Mouse (Mus musculus) midbrain, postnatal 0 days (tissue): ENCODE measurements around the gene Ptprt. TPM values are rescaled to one million over a fixed set of nuclear protein-coding genes. Genes with fewer than 3 reads are reported as not detected.

Experiments used
- ATAC-seq: fragments of 200-750 bp; cut with Nextera tagmentation; 2 replicates; pipeline ENCODE4 v1.8.0; 2017; ENCODE audit warnings: moderate number of reproducible peaks, mild to moderate bottlenecking, moderate TSS enrichment, moderate library complexity; ENCODE audit not compliant: low FRiP score
- DNase-seq: peaks from one replicate; pipeline ENCODE4 v3.0.0-alpha.2; 2015; ENCODE audit warnings: low spot score
- H3K27ac ChIP-seq: fragments of 300-500 bp; sonication (generic); 2 replicates; pipeline ENCODE4 v1.5.1; 2014; ENCODE audit warnings: low read depth, mild to moderate bottlenecking, low read length, mixed read lengths
- H3K27me3 ChIP-seq: fragments of 300-500 bp; sonication (generic); 2 replicates; pipeline ENCODE4 v1.6.1; 2014; ENCODE audit warnings: low read length, control low read depth, mixed read lengths; ENCODE audit not compliant: insufficient read depth
- H3K36me3 ChIP-seq: fragments of 300-500 bp; sonication (generic); 2 replicates; pipeline ENCODE4 v1.6.1; 2014; ENCODE audit warnings: low read length, control low read depth, mixed read lengths; ENCODE audit not compliant: insufficient read depth
- H3K4me1 ChIP-seq: fragments of 300-500 bp; sonication (generic); 2 replicates; pipeline ENCODE4 v1.6.1; 2014; ENCODE audit warnings: mild to moderate bottlenecking, control low read depth, antibody characterized with exemption, low read length, mixed read lengths; ENCODE audit not compliant: insufficient read depth
- H3K4me2 ChIP-seq: fragments of 300-500 bp; sonication (generic); 2 replicates; pipeline ENCODE4 v1.6.1; 2014; ENCODE audit warnings: low read depth, mild to moderate bottlenecking, low read length, mixed read lengths; ENCODE audit not compliant: poor library complexity, severe bottlenecking
- H3K4me3 ChIP-seq: fragments of 300-500 bp; sonication (generic); 2 replicates; pipeline ENCODE4 v1.5.1; 2014; ENCODE audit warnings: low read depth, mild to moderate bottlenecking, low read length, moderate library complexity
- H3K9ac ChIP-seq: fragments of 300-500 bp; sonication (generic); replicated peaks from 2 replicates; pipeline ENCODE4 v1.6.1; 2014; ENCODE audit warnings: mild to moderate bottlenecking, low read length, moderate library complexity, mixed read lengths; ENCODE audit not compliant: poor library complexity, severe bottlenecking
- H3K9me3 ChIP-seq: fragments of 300-500 bp; sonication (generic); 2 replicates; pipeline ENCODE4 v1.6.1; 2016; ENCODE audit warnings: low read length, control low read depth
- CTCF ChIP-seq: IDR thresholded peaks from 2 replicates; pipeline ENCODE4 v1.5.1; 2016; ENCODE audit warnings: antibody characterized with exemption, mild to moderate bottlenecking
- WGBS: fragments of 180-500 bp; shearing (Covaris S2); extraction: QIAGEN DNeasy Blood & Tissue Kit; methylation state at CpG from one replicate; pipeline ENCODE4 v1.1.7; 2014; 5-methylcytosine and 5-hydroxymethylcytosine counted together
- polyA plus RNA-seq: library from polyadenylated mRNA; unstranded; fragments of >200 nt; fragmentation: Nextera tagmentation; extraction: Ambion mirVana; gene quantifications from 2 replicates; pipeline ENCODE4 v1.2.1, GENCODE M21; 2015
- total RNA-seq: library from RNA; depleted of rRNA; stranded (reverse); fragments of >200 nt; gene quantifications from 2 replicates; pipeline ENCODE4 v1.2.3, GENCODE M21; 2014

The Ptprt gene
- total and polyA plus RNA-seq, 2 experiments from 2014 or later = 12.6 to 72.2 TPM

DNA sequence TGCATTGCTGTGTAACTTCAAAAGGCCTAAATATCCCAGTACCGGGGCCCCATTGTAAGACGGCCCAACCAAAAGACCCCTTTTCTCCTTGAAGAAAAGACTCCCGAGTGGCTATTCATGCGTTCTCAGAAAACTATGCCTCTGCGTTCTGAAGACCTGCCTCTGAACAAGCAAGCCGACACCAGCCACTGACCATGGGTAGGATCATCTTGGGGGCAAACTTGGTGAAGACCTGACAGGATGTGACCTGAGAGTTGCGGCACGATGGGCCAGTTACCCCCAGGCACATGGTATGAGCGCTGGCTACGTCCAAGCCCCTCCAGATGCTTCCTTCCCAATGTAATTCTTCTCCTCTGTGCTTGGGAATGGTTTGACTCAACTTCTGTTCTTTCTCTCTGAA lies 153.3 kb downstream of the Ptprt start:
- no peak overlapping the region for H3K27ac ChIP-seq
- H3K9ac ChIP-seq = no peak overlapping the region
- H3K4me2 ChIP-seq = no peak overlapping the region
- no peaks in the 10 kb centered on the region for H3K36me3 ChIP-seq
- WGBS = 37% methylated on average over 10 of the region's 10 CpGs
- no peak for TF ChIP-seq CTCF
- H3K9me3 ChIP-seq = no peaks in the 10 kb centered on the region
- H3K27me3 ChIP-seq = no peaks in the 10 kb centered on the region
- ATAC-seq = no peak
- no peaks in the 10 kb centered on the region for H3K4me1 ChIP-seq
- no peak overlapping the region for H3K4me3 ChIP-seq
- no peak for DNase-seq

DNA sequence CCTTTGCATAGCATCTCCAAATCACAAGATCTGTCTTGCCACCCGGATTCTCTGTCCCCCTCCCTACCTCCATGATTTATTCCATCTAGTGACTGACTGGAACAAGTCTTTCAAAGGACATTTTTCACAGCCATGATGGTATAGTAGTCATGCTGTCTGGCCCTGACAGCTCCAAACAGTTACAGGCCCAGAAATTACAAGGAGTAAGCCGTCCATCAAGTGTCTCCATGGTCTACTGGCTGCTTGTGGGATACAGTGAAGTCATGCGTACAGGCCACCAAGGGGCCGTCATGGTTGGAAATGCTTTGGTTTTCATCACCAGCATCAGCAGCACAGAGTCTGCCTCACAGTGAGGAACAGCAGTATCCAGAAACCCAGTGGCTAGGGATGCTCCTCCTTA lies 156.1 kb downstream of the Ptprt start:
- no peaks in the 10 kb centered on the region for H3K9me3 ChIP-seq
- ATAC-seq = no peak
- no peak for TF ChIP-seq CTCF
- H3K4me2 ChIP-seq = no peak overlapping the region
- no peak overlapping the region for H3K9ac ChIP-seq
- no peaks in the 10 kb centered on the region for H3K27me3 ChIP-seq
- no peaks in the 10 kb centered on the region for H3K36me3 ChIP-seq
- peak; percentile 22 for DNase-seq
- no peak overlapping the region for H3K4me3 ChIP-seq
- H3K4me1 ChIP-seq = no peaks in the 10 kb centered on the region
- H3K27ac ChIP-seq = no peak overlapping the region
- WGBS = 57% methylated on average over 4 of the region's 4 CpGs

DNA sequence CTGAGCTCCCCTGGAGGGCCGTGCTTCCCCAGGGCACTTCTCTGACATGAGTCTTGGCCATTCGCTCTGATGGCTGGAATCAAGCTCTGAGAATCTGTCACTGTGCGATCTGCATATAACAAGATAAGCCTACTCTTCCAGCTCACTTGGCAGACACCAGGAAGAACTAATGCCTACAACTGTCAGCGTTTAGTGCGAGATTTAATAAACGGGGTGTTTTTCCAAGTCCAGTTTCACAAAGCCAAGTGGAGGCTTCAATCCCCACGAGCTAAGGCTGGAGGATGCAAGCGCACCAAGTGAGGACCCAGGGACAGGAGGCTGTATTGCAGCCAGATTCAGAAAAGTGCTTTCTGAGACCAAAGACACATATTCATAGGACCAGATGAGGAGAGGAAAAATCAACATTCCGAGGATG lies 161.4 kb downstream of the Ptprt start:
- WGBS = 80% methylated on average over 9 of the region's 9 CpGs

GRCm38 (mm10) chr2:162498191-162498590 lies 162.8 kb downstream of the Ptprt start:
- no peaks in the 10 kb centered on the region for H3K9me3 ChIP-seq
- DNase-seq (no peak), ATAC-seq (no peak)
- H3K27ac ChIP-seq = no peak overlapping the region
- WGBS = 59% methylated on average over 3 of the region's 3 CpGs
- H3K4me1 ChIP-seq = no peaks in the 10 kb centered on the region
- H3K4me2 ChIP-seq = no peak overlapping the region
- H3K27me3 ChIP-seq = no peaks in the 10 kb centered on the region
- no peak for TF ChIP-seq CTCF
- no peak overlapping the region for H3K4me3 ChIP-seq
- no peaks in the 10 kb centered on the region for H3K36me3 ChIP-seq
- H3K9ac ChIP-seq = no peak overlapping the region

More for the DNA sequence above, 161.4 kb downstream of the Ptprt start:
- H3K4me3 ChIP-seq = no peak overlapping the region
- DNase-seq = peak; percentile 40
- no peak for TF ChIP-seq CTCF
- H3K4me2 ChIP-seq = no peak overlapping the region
- H3K9ac ChIP-seq = no peak overlapping the region
- no peaks in the 10 kb centered on the region for H3K27me3 ChIP-seq
- ATAC-seq = no peak
- H3K27ac ChIP-seq = no peak overlapping the region
- H3K36me3 ChIP-seq = no peaks in the 10 kb centered on the region
- H3K4me1 ChIP-seq = no peaks in the 10 kb centered on the region
- no peaks in the 10 kb centered on the region for H3K9me3 ChIP-seq

GRCm38 (mm10) chr2:162484036-162484435 lies 176.9 kb downstream of the Ptprt start:
- H3K9me3 ChIP-seq = no peaks in the 10 kb centered on the region
- H3K4me2 ChIP-seq = no peak overlapping the region
- no peak overlapping the region for H3K27ac ChIP-seq
- H3K4me3 ChIP-seq = no peak overlapping the region
- no peaks in the 10 kb centered on the region for H3K27me3 ChIP-seq
- H3K4me1 ChIP-seq = no peaks in the 10 kb centered on the region
- no peak for TF ChIP-seq CTCF
- ATAC-seq (no peak), DNase-seq (peak; percentile 24)
- H3K9ac ChIP-seq = no peak overlapping the region
- no peaks in the 10 kb centered on the region for H3K36me3 ChIP-seq

GRCm38 (mm10) chr2:162443106-162443505 lies 217.8 kb downstream of the Ptprt start:
- Histone ChIP-seq H3K4me1 (no peaks in the 10 kb centered on the region), H3K27ac (no peak overlapping the region), H3K9ac (no peak overlapping the region), H3K9me3 (no peaks in the 10 kb centered on the region), H3K36me3 (no peaks in the 10 kb centered on the region), H3K4me3 (no peak overlapping the region), H3K27me3 (no peaks in the 10 kb centered on the region), H3K4me2 (no peak overlapping the region)
- DNase-seq = no peak
- no peak for TF ChIP-seq CTCF
- 50% methylated on average over 1 of the region's 1 CpGs for WGBS
- ATAC-seq = no peak
